In genomic region chr6:88639372-88639920, GRCm38 (mm10) we compare ENCODE assay signal across 15 mouse cellular contexts. TPM values are rescaled to one million over a fixed set of nuclear protein-coding genes. Genes with fewer than 3 reads are reported as not detected.
DNase-seq lines count a peak whose midpoint lies in the region; ATAC-seq and TF ChIP-seq lines count a peak whose summit lies in the region.
"Had no signal": no experiment of that assay in that cellular context is flagged by ENCODE, and none has a peak within 500 bp of the region (broad histone marks: within the 10 kb centered on the region; RNA-seq: fewer than 3 reads in every experiment).

No protein-coding gene starts in this region.

- no peak for TF ChIP-seq CTCF in kidney, postnatal 0 days (IDR thresholded peaks at IDR 0.05; ENCODE audit: low read depth)

- 0 out of 2 replicates have a peak, but pooled peaks cover 6% of the 10 kb centered on the region for H3K9me3 ChIP-seq in embryonic facial prominence, embryonic 12.5 days
- peaks cover 11% of the 10 kb centered on the region for H3K9me3 ChIP-seq in embryonic facial prominence, embryonic 10.5 days
- H3K9me3 ChIP-seq in kidney, postnatal 0 days (replicated peaks; ENCODE audit: low read length): peaks cover 4% of the 10 kb centered on the region; the same call in 1 of the 2 replicates
- H3K9me3 ChIP-seq in forebrain, embryonic 14.5 days (replicated peaks; ENCODE audit: control insufficient read depth, low read length): 0 out of 2 replicates have a peak, but pooled peaks cover 3% of the 10 kb centered on the region
- H3K9me3 ChIP-seq in midbrain, embryonic 13.5 days: peaks cover 4% of the 10 kb centered on the region; the same call in 1 of the 2 replicates
- H3K9me3 ChIP-seq: lung, embryonic 15.5 days had no signal

- WGBS in embryonic facial prominence, embryonic 12.5 days: 24% methylated on average over 6 of the region's 6 CpGs
- 26% methylated on average over 6 of the region's 6 CpGs for WGBS in embryonic facial prominence, embryonic 10.5 days
- 34% methylated on average over 6 of the region's 6 CpGs for WGBS in kidney, postnatal 0 days
- WGBS in forebrain, embryonic 14.5 days: 19% methylated on average over 6 of the region's 6 CpGs
- 21% methylated on average over 6 of the region's 6 CpGs for WGBS in midbrain, embryonic 13.5 days

- peak overlapping the region; percentile 8; the same call in 1 of the 2 replicates for H3K4me2 ChIP-seq in embryonic facial prominence, embryonic 12.5 days (replicated peaks)
- peak overlapping the region; percentile 25; the same call in 1 of the 2 replicates for H3K4me2 ChIP-seq in kidney, postnatal 0 days (ENCODE audit: low read length)
- peak overlapping the region; percentile 24; the same call in 1 of the 2 replicates for H3K4me2 ChIP-seq in forebrain, embryonic 14.5 days (ENCODE audit: low read length)
- H3K4me2 ChIP-seq in midbrain, embryonic 13.5 days (replicated peaks): peak overlapping the region; percentile 42

- H3K27me3 ChIP-seq in embryonic facial prominence, embryonic 12.5 days: no peaks in the 10 kb centered on the region
- H3K27me3 ChIP-seq in embryonic facial prominence, embryonic 10.5 days (replicated peaks; ENCODE audit: low read depth, poor library complexity, severe bottlenecking): no peaks in the 10 kb centered on the region
- H3K27me3 ChIP-seq in kidney, postnatal 0 days (ENCODE audit: insufficient read depth, low read length): no peaks in the 10 kb centered on the region
- no peaks in the 10 kb centered on the region for H3K27me3 ChIP-seq in forebrain, embryonic 14.5 days (replicated peaks; ENCODE audit: control insufficient read depth, insufficient read depth, low read length)
- H3K27me3 ChIP-seq in midbrain, embryonic 13.5 days: no peaks in the 10 kb centered on the region
- H3K27me3 ChIP-seq: lung, embryonic 15.5 days had no signal

- no peak overlapping the region for H3K9ac ChIP-seq in embryonic facial prominence, embryonic 12.5 days
- H3K9ac ChIP-seq in kidney, postnatal 0 days (ENCODE audit: low read depth, low read length): no peak overlapping the region
- no peak overlapping the region for H3K9ac ChIP-seq in forebrain, embryonic 14.5 days (ENCODE audit: low read length)
- H3K9ac ChIP-seq in midbrain, embryonic 13.5 days (replicated peaks): no peak overlapping the region
- H3K9ac ChIP-seq: lung, embryonic 15.5 days had no signal

- no peak for ATAC-seq in embryonic facial prominence, embryonic 12.5 days (ENCODE audit: insufficient number of reproducible peaks, insufficient read depth, low FRiP score, low TSS enrichment)
- ATAC-seq in kidney, postnatal 0 days (replicated peaks; ENCODE audit: low FRiP score, low read depth): no peak
- peak; percentile 32; the same call in 1 of the 2 replicates for ATAC-seq in forebrain, embryonic 14.5 days
- 0 out of 2 replicates have a peak, but pooled peaks have one; percentile 48 for ATAC-seq in midbrain, embryonic 13.5 days

- H3K4me3 ChIP-seq in embryonic facial prominence, embryonic 12.5 days: no peak overlapping the region
- H3K4me3 ChIP-seq in embryonic facial prominence, embryonic 10.5 days: no peak overlapping the region
- H3K4me3 ChIP-seq in kidney, postnatal 0 days (replicated peaks; ENCODE audit: low read depth, low read length): no peak overlapping the region
- no peak overlapping the region for H3K4me3 ChIP-seq in forebrain, embryonic 14.5 days (ENCODE audit: low read depth, low read length)
- no peak overlapping the region for H3K4me3 ChIP-seq in midbrain, embryonic 13.5 days (replicated peaks)
- H3K4me3 ChIP-seq: lung, embryonic 15.5 days had no signal

- peaks cover 14% of the 10 kb centered on the region; the same call in 1 of the 2 replicates for H3K4me1 ChIP-seq in embryonic facial prominence, embryonic 12.5 days
- peaks cover 15% of the 10 kb centered on the region for H3K4me1 ChIP-seq in embryonic facial prominence, embryonic 10.5 days
- 0 out of 2 replicates have a peak, but pooled peaks cover 2% of the 10 kb centered on the region for H3K4me1 ChIP-seq in kidney, postnatal 0 days (replicated peaks; ENCODE audit: insufficient read depth, low read length)
- peaks cover 15% of the 10 kb centered on the region for H3K4me1 ChIP-seq in forebrain, embryonic 14.5 days (ENCODE audit: control insufficient read depth, insufficient read depth, low read length)
- peaks cover 18% of the 10 kb centered on the region for H3K4me1 ChIP-seq in midbrain, embryonic 13.5 days (replicated peaks)

- no peaks in the 10 kb centered on the region for H3K36me3 ChIP-seq in embryonic facial prominence, embryonic 12.5 days
- H3K36me3 ChIP-seq in embryonic facial prominence, embryonic 10.5 days (replicated peaks): no peaks in the 10 kb centered on the region
- no peaks in the 10 kb centered on the region for H3K36me3 ChIP-seq in kidney, postnatal 0 days (ENCODE audit: insufficient read depth, low read length)
- H3K36me3 ChIP-seq in forebrain, embryonic 14.5 days (ENCODE audit: control insufficient read depth, insufficient read depth, low read length): no peaks in the 10 kb centered on the region
- H3K36me3 ChIP-seq in midbrain, embryonic 13.5 days: no peaks in the 10 kb centered on the region
- H3K36me3 ChIP-seq: G1E; lung, embryonic 15.5 days had no signal

- no peak overlapping the region for H3K27ac ChIP-seq in embryonic facial prominence, embryonic 12.5 days
- H3K27ac ChIP-seq in embryonic facial prominence, embryonic 10.5 days (replicated peaks): no peak overlapping the region
- no peak overlapping the region for H3K27ac ChIP-seq in kidney, postnatal 0 days
- H3K27ac ChIP-seq in forebrain, embryonic 14.5 days (ENCODE audit: low read depth, low read length): 0 out of 2 replicates have a peak overlapping the region, but pooled peaks have one; percentile 22
- 0 out of 2 replicates have a peak overlapping the region, but pooled peaks have one; percentile 16 for H3K27ac ChIP-seq in midbrain, embryonic 13.5 days
- H3K27ac ChIP-seq: lung, embryonic 15.5 days had no signal

- no peak for DNase-seq in embryonic facial prominence, embryonic 10.5 days (ENCODE audit: low spot score)
- no peak for DNase-seq in kidney, postnatal 0 days (ENCODE audit: low spot score)
- no peak for DNase-seq in kidney, postnatal 10 days
- no peak for DNase-seq in forebrain, embryonic 14.5 days (ENCODE audit: low spot score)
- no peak for DNase-seq in adrenal gland, postnatal 25 days
- DNase-seq in adrenal gland, adult 18-20 months (ENCODE audit: low spot score in 2 of 2): no peak
- DNase-seq: adrenal gland, adult 8-10 months; cerebellum, adult 18-20 months; gastrocnemius, postnatal 25 days; kidney, adult 8-10 months; thymus, postnatal 25 days had no signal

RNA-seq across cellular contexts. Expression of gene Kbtbd12, which starts 1.7 kb away (rescaled TPM):
- polyA plus RNA-seq in embryonic facial prominence, embryonic 12.5 days (2016; fragmentation: Nextera tagmentation; extraction: Ambion mirVana): 0.36 TPM in 1 of 2 replicates, not detected in the other
- polyA plus RNA-seq in embryonic facial prominence, embryonic 10.5 days (2016; fragmentation: Nextera tagmentation; extraction: Ambion mirVana): 0.24 TPM in 1 of 2 replicates, not detected in the other
- polyA plus RNA-seq in kidney, postnatal 0 days (2015; fragmentation: Nextera tagmentation; extraction: Ambion mirVana): 0.14 TPM in 1 of 2 replicates, not detected in the other
- polyA plus RNA-seq in forebrain, embryonic 14.5 days (2014; fragmentation: Nextera tagmentation; extraction: Ambion mirVana): 0.20 TPM in 1 of 2 replicates, not detected in the other
- polyA plus RNA-seq in midbrain, embryonic 13.5 days (2015; fragmentation: Nextera tagmentation; extraction: Ambion mirVana): not detected in 2 replicates
- 0.36 and 1.3 TPM in 2 replicates for total RNA-seq in adrenal gland, postnatal 25 days (2021)
- 1 to 10 TPM in 1 of 2 experiments, under 1 TPM in 1; 0.89 to 3.0 TPM for total RNA-seq in adrenal gland, adult 18-20 months (2021)
- polyA plus RNA-seq: G1E had no signal

Comparison
In these comparisons a context has a peak if more than half of its experiments do, and no peak if none do; other contexts are left out.
1. ATAC-seq: peak in forebrain, embryonic 14.5 days (single experiment) and midbrain, embryonic 13.5 days (single experiment); none in embryonic facial prominence, embryonic 12.5 days (single experiment) and kidney, postnatal 0 days (single experiment).
2. H3K27ac ChIP-seq: peak in forebrain, embryonic 14.5 days (single experiment) and midbrain, embryonic 13.5 days (single experiment); none in embryonic facial prominence, embryonic 12.5 days (single experiment), embryonic facial prominence, embryonic 10.5 days (single experiment) and kidney, postnatal 0 days (single experiment).
3. Peak in every context shown above with its lines, with median percentiles within 50 percentile points of each other: H3K4me2 ChIP-seq.